Mouse (Mus musculus): ENCODE data around the gene Adam33.
"Not testable (repeated sequence)": the region's sequence is repeated elsewhere in the genome, so short reads cannot be mapped to it uniquely, and the experiment has no call there.

The Adam33 gene

GRCm38 (mm10) chr2:131055631-131056030, 8.0 kb downstream of the Adam33 start:
- DNase-seq: peak; percentile 76

- no peak for DNase-seq
Measured at GRCm38 (mm10) chr2:131054646-131055264, 8.9 kb downstream of the Adam33 start.

- no peak for DNase-seq
Measured at GRCm38 (mm10) chr2:131053851-131054645, 9.6 kb downstream of the Adam33 start.

- DNase-seq: no peak
Measured at GRCm38 (mm10) chr2:131052862-131053418, 10.7 kb downstream of the Adam33 start.

GRCm38 (mm10) chr2:131052043-131052442, 11.6 kb downstream of the Adam33 start:
- DNase-seq: no peak

- no peak for DNase-seq
Measured at GRCm38 (mm10) chr2:131046025-131046424, 17.6 kb downstream of the Adam33 start.

GRCm38 (mm10) chr2:131044989-131045720, 18.5 kb downstream of the Adam33 start:
- peak; percentile 53 for DNase-seq

GRCm38 (mm10) chr2:131044354-131044852, 19.2 kb downstream of the Adam33 start:
- no peak for DNase-seq

- no peak for DNase-seq
Measured at GRCm38 (mm10) chr2:131042988-131043387, 20.6 kb downstream of the Adam33 start, which contains the start of gene Gfra4. Gene Gfra4 (minus strand): TSS chr2:131043088.

- DNase-seq: peak; percentile 58
Measured at GRCm38 (mm10) chr2:131040854-131041825, 22.5 kb downstream of the Adam33 start.

- no peak for DNase-seq
Measured at GRCm38 (mm10) chr2:131038675-131039074, 24.9 kb downstream of the Adam33 start.

GRCm38 (mm10) chr2:131038197-131038596, 25.4 kb downstream of the Adam33 start:
- DNase-seq: no peak

GRCm38 (mm10) chr2:131037226-131037990, 26.2 kb downstream of the Adam33 start:
- DNase-seq: peak; percentile 49

GRCm38 (mm10) chr2:131036757-131037156, 26.9 kb downstream of the Adam33 start:
- no peak for DNase-seq

- no peak for DNase-seq
Measured at GRCm38 (mm10) chr2:131036343-131036742, 27.3 kb downstream of the Adam33 start.

- DNase-seq: not testable (repeated sequence)
Measured at GRCm38 (mm10) chr2:131031406-131031805, 32.2 kb downstream of the Adam33 start.

- no peak for DNase-seq
Measured at GRCm38 (mm10) chr2:131030998-131031397, 32.6 kb downstream of the Adam33 start.

GRCm38 (mm10) chr2:131030561-131030960, 33.1 kb downstream of the Adam33 start:
- DNase-seq: no peak

GRCm38 (mm10) chr2:131029065-131029935, 34.3 kb downstream of the Adam33 start:
- DNase-seq: peak; percentile 35

GRCm38 (mm10) chr2:131026941-131027340, 36.7 kb downstream of the Adam33 start:
- no peak for DNase-seq
